Mouse (Mus musculus) intestine, postnatal 0 days (tissue): ENCODE measurements around the gene Msi2. TPM values are rescaled to one million over a fixed set of nuclear protein-coding genes. Genes with fewer than 3 reads are reported as not detected.

Source experiments
- ATAC-seq: fragments of 200-750 bp; cut with Nextera tagmentation; 2 replicates; pipeline ENCODE4 v1.8.0; 2017; ENCODE audit warnings: mild to moderate bottlenecking, moderate TSS enrichment, moderate library complexity
- H3K27ac ChIP-seq: fragments of 300-500 bp; sonication (generic); 2 replicates; pipeline ENCODE4 v1.5.1; 2014; ENCODE audit warnings: mild to moderate bottlenecking, low read depth, low read length, moderate library complexity
- H3K27me3 ChIP-seq: fragments of 300-500 bp; sonication (generic); replicated peaks from 2 replicates; pipeline ENCODE4 v1.6.1; 2014; ENCODE audit warnings: low read length, mixed read lengths; ENCODE audit not compliant: control insufficient read depth, insufficient read depth
- H3K36me3 ChIP-seq: fragments of 300-500 bp; sonication (generic); 2 replicates; pipeline ENCODE4 v1.6.1; 2014; ENCODE audit warnings: mild to moderate bottlenecking, moderate library complexity; ENCODE audit not compliant: control insufficient read depth, insufficient read depth
- H3K4me1 ChIP-seq: fragments of 300-500 bp; sonication (generic); replicated peaks from 2 replicates; pipeline ENCODE4 v1.6.1; 2014; ENCODE audit warnings: antibody characterized with exemption, low read length, mixed read lengths; ENCODE audit not compliant: control insufficient read depth, insufficient read depth
- H3K4me2 ChIP-seq: fragments of 300-500 bp; sonication (generic); replicated peaks from 2 replicates; pipeline ENCODE4 v1.6.1; 2014; ENCODE audit warnings: low read depth, mild to moderate bottlenecking, moderate library complexity
- H3K4me3 ChIP-seq: fragments of 300-500 bp; sonication (generic); 2 replicates; pipeline ENCODE4 v1.5.1; 2014; ENCODE audit warnings: low read depth, low read length
- H3K9ac ChIP-seq: fragments of 300-500 bp; sonication (generic); 2 replicates; pipeline ENCODE4 v1.6.1; 2014; ENCODE audit warnings: mild to moderate bottlenecking, low read depth, low read length
- H3K9me3 ChIP-seq: fragments of 300-500 bp; sonication (generic); 2 replicates; pipeline ENCODE4 v1.6.1; 2016; ENCODE audit warnings: mixed run types; ENCODE audit not compliant: control insufficient read depth
- CTCF ChIP-seq: sonication (generic); IDR thresholded peaks from 2 replicates; pipeline ENCODE4 v1.5.1; 2016; ENCODE audit warnings: low read depth, mild to moderate bottlenecking, control low read depth, antibody characterized with exemption, moderate library complexity
- WGBS: fragments of 180-500 bp; shearing (Covaris S2); extraction: QIAGEN DNeasy Blood & Tissue Kit; methylation state at CpG from one replicate; pipeline ENCODE4 v1.1.7; 2014; 5-methylcytosine and 5-hydroxymethylcytosine counted together
- polyA plus RNA-seq: library from polyadenylated mRNA; unstranded; fragments of >200 nt; fragmentation: Nextera tagmentation; extraction: Ambion mirVana; gene quantifications from 2 replicates; pipeline ENCODE4 v1.2.1, GENCODE M21; 2015

The Msi2 gene
- polyA plus RNA-seq, 1 experiment from 2014 or later = 7.5 TPM

GRCm38 (mm10) chr11:88550083-88550907 is 168.0 kb downstream of the Msi2 start:
- no peak overlapping the region for H3K4me2 ChIP-seq
- 72% methylated on average over 6 of the region's 6 CpGs for WGBS
- no peaks in the 10 kb centered on the region for H3K36me3 ChIP-seq
- H3K4me1 ChIP-seq = peaks cover 17% of the 10 kb centered on the region; the same call in 1 of the 2 replicates
- TF ChIP-seq CTCF = no peak
- no peak overlapping the region for H3K4me3 ChIP-seq
- H3K9ac ChIP-seq = no peak overlapping the region
- no peak overlapping the region for H3K27ac ChIP-seq
- no peaks in the 10 kb centered on the region for H3K27me3 ChIP-seq
- H3K9me3 ChIP-seq = no peaks in the 10 kb centered on the region
- no peak for ATAC-seq

GRCm38 (mm10) chr11:88549529-88549900 is 168.8 kb downstream of the Msi2 start:
- Histone ChIP-seq H3K36me3 (no peaks in the 10 kb centered on the region), H3K4me1 (peaks cover 9% of the 10 kb centered on the region; the same call in 1 of the 2 replicates), H3K27ac (no peak overlapping the region), H3K9ac (no peak overlapping the region), H3K9me3 (no peaks in the 10 kb centered on the region), H3K27me3 (no peaks in the 10 kb centered on the region), H3K4me3 (no peak overlapping the region), H3K4me2 (no peak overlapping the region)
- WGBS = 97% methylated on average over 13 of the region's 13 CpGs
- TF ChIP-seq CTCF = no peak
- no peak for ATAC-seq

GRCm38 (mm10) chr11:88548832-88549528 is 169.3 kb downstream of the Msi2 start:
- WGBS = 85% methylated on average over 6 of the region's 6 CpGs
- Histone ChIP-seq H3K9me3 (no peaks in the 10 kb centered on the region), H3K4me3 (no peak overlapping the region), H3K4me1 (peaks cover 6% of the 10 kb centered on the region; the same call in 1 of the 2 replicates), H3K9ac (no peak overlapping the region), H3K27me3 (no peaks in the 10 kb centered on the region), H3K27ac (no peak overlapping the region), H3K4me2 (no peak overlapping the region), H3K36me3 (no peaks in the 10 kb centered on the region)
- no peak for TF ChIP-seq CTCF
- no peak for ATAC-seq

GRCm38 (mm10) chr11:88548423-88548822 is 169.9 kb downstream of the Msi2 start:
- no peak overlapping the region for H3K9ac ChIP-seq
- peaks cover 6% of the 10 kb centered on the region; the same call in 1 of the 2 replicates for H3K4me1 ChIP-seq
- 71% methylated on average over 7 of the region's 7 CpGs for WGBS

GRCm38 (mm10) chr11:88543771-88544170 is 174.5 kb downstream of the Msi2 start:
- H3K4me1 ChIP-seq = 0 out of 2 replicates have a peak, but pooled peaks cover 3% of the 10 kb centered on the region
- no peak for ATAC-seq
- no peaks in the 10 kb centered on the region; the same call in 1 of the 2 replicates for H3K36me3 ChIP-seq
- H3K27me3 ChIP-seq = no peaks in the 10 kb centered on the region
- H3K27ac ChIP-seq = no peak overlapping the region
- H3K4me2 ChIP-seq = no peak overlapping the region
- 92% methylated on average over 6 of the region's 6 CpGs for WGBS
- H3K9ac ChIP-seq = no peak overlapping the region
- H3K9me3 ChIP-seq = no peaks in the 10 kb centered on the region
- H3K4me3 ChIP-seq = no peak overlapping the region
- TF ChIP-seq CTCF = no peak

More at GRCm38 (mm10) chr11:88548423-88548822, 169.9 kb downstream of the Msi2 start:
- H3K36me3 ChIP-seq = no peaks in the 10 kb centered on the region
- no peaks in the 10 kb centered on the region for H3K27me3 ChIP-seq
- TF ChIP-seq CTCF = no peak
- H3K4me2 ChIP-seq = no peak overlapping the region
- ATAC-seq = no peak
- no peaks in the 10 kb centered on the region for H3K9me3 ChIP-seq
- H3K27ac ChIP-seq = no peak overlapping the region
- H3K4me3 ChIP-seq = no peak overlapping the region

- H3K4me1 ChIP-seq = no peaks in the 10 kb centered on the region
- WGBS = 58% methylated on average over 3 of the region's 3 CpGs
- H3K9me3 ChIP-seq = no peaks in the 10 kb centered on the region
- ATAC-seq = no peak
- TF ChIP-seq CTCF = no peak
- no peak overlapping the region for H3K27ac ChIP-seq
- no peak overlapping the region for H3K4me3 ChIP-seq
- H3K27me3 ChIP-seq = no peaks in the 10 kb centered on the region
- no peak overlapping the region for H3K4me2 ChIP-seq
- no peaks in the 10 kb centered on the region; the same call in 1 of the 2 replicates for H3K36me3 ChIP-seq
- H3K9ac ChIP-seq = no peak overlapping the region
Observed at GRCm38 (mm10) chr11:88542817-88543216, 175.5 kb downstream of the Msi2 start.
